ENCODE assay signal across 8 mouse cellular contexts in the genomic region with DNA sequence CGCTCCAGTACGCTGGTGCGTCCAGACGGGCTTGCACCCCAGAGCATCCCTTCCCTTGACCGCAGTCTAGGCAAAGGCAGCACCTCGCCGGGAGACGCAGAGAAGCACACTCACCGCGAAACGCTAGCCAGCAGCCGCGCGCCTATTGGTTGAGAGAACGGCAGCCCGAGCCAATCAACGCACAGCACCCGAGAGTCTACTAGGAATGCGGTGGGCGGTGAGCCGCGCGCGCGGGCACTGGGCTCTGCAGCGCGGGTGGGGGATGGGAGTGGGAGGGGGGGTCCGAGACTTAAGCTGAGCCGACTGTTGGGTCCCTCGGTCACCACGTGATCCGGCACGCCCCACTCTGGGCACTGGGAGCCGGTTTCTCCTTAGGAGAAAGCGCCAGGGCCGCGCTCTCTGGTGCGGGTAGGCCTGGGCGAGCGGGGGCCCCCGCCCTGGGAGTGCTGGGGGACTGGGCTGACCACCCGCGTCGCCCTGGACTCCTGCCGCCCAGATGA. TPM values are rescaled to one million over a fixed set of nuclear protein-coding genes. Genes with fewer than 3 reads are reported as not detected.
DNase-seq lines count a peak whose midpoint lies in the region; ATAC-seq and TF ChIP-seq lines count a peak whose summit lies in the region.

No protein-coding gene starts in this region.

- H3K4me1 ChIP-seq in E14TG2a.4 (replicated peaks; ENCODE audit: low read depth, low read length) = peaks cover 52% of the 10 kb centered on the region
- peaks cover 38% of the 10 kb centered on the region for H3K4me1 ChIP-seq in forebrain, embryonic 11.5 days (replicated peaks; ENCODE audit: control insufficient read depth, insufficient read depth, low read length)
- peaks cover 48% of the 10 kb centered on the region for H3K4me1 ChIP-seq in heart, embryonic 16.5 days (ENCODE audit: control insufficient read depth, insufficient read depth, low read length)
- peaks cover 59% of the 10 kb centered on the region for H3K4me1 ChIP-seq in liver, embryonic 13.5 days (replicated peaks)
- peaks cover 45% of the 10 kb centered on the region for H3K4me1 ChIP-seq in neural tube, embryonic 12.5 days
- peaks cover 3% of the 10 kb centered on the region; the same call in 1 of the 2 replicates for H3K4me1 ChIP-seq in stomach, postnatal 0 days (replicated peaks; ENCODE audit: control insufficient read depth, insufficient read depth)

- H3K27ac ChIP-seq in forebrain, embryonic 11.5 days (ENCODE audit: low read depth, low read length) = peak overlapping the region; percentile 86
- peak overlapping the region; percentile 92 for H3K27ac ChIP-seq in heart, embryonic 16.5 days (ENCODE audit: low read length)
- peak overlapping the region; percentile 78 for H3K27ac ChIP-seq in liver, embryonic 13.5 days
- H3K27ac ChIP-seq in neural tube, embryonic 12.5 days = peak overlapping the region; percentile 78
- peak overlapping the region; percentile 82 for H3K27ac ChIP-seq in stomach, postnatal 0 days (replicated peaks)

- no peak for TF ChIP-seq EP300 in stomach, postnatal 0 days (optimal IDR thresholded peaks at IDR 0.05)

- 2% methylated on average over 45 of the region's 45 CpGs for WGBS in forebrain, embryonic 11.5 days
- WGBS in heart, embryonic 16.5 days = under 1% methylated on average over 44 of the region's 45 CpGs
- 3% methylated on average over 45 of the region's 45 CpGs for WGBS in liver, embryonic 13.5 days (ENCODE audit: insufficient replicate concordance)
- WGBS in neural tube, embryonic 12.5 days = under 1% methylated on average over 45 of the region's 45 CpGs
- 6% methylated on average over 44 of the region's 45 CpGs for WGBS in stomach, postnatal 0 days

- TF ChIP-seq CTCF in E14TG2a.4 (conservative IDR thresholded peaks at IDR 0.05; ENCODE audit: low read length) = no peak
- no peak for TF ChIP-seq CTCF in stomach, postnatal 0 days (IDR thresholded peaks at IDR 0.05; ENCODE audit: low read depth)

- peaks cover 36% of the 10 kb centered on the region for H3K27me3 ChIP-seq in E14TG2a.4 (ENCODE audit: insufficient read depth, low read length)
- peaks cover 7% of the 10 kb centered on the region for H3K27me3 ChIP-seq in forebrain, embryonic 11.5 days (ENCODE audit: control insufficient read depth, insufficient read depth, low read length)
- H3K27me3 ChIP-seq in heart, embryonic 16.5 days (ENCODE audit: control insufficient read depth, insufficient read depth, low read length) = no peaks in the 10 kb centered on the region
- peaks cover 31% of the 10 kb centered on the region for H3K27me3 ChIP-seq in liver, embryonic 13.5 days
- peaks cover 17% of the 10 kb centered on the region for H3K27me3 ChIP-seq in neural tube, embryonic 12.5 days (replicated peaks)
- H3K27me3 ChIP-seq in stomach, postnatal 0 days (ENCODE audit: control insufficient read depth, insufficient read depth, low read length) = no peaks in the 10 kb centered on the region

- peak; percentile 91 for ATAC-seq in forebrain, embryonic 11.5 days (replicated peaks; ENCODE audit: low FRiP score)
- peak; percentile 93 for ATAC-seq in heart, embryonic 16.5 days (replicated peaks; ENCODE audit: extremely low read depth, insufficient read depth, low FRiP score)
- ATAC-seq in liver, embryonic 13.5 days (ENCODE audit: low read depth) = peak; percentile 84
- peak; percentile 91 for ATAC-seq in neural tube, embryonic 12.5 days (ENCODE audit: low FRiP score, low read depth)
- peak; percentile 83 for ATAC-seq in stomach, postnatal 0 days (ENCODE audit: low FRiP score, low TSS enrichment)

- peak overlapping the region; percentile 77 for H3K4me2 ChIP-seq in forebrain, embryonic 11.5 days (ENCODE audit: low read depth, low read length, severe bottlenecking)
- peak overlapping the region; percentile 94 for H3K4me2 ChIP-seq in heart, embryonic 16.5 days (ENCODE audit: low read depth, low read length)
- H3K4me2 ChIP-seq in liver, embryonic 13.5 days = peak overlapping the region; percentile 93
- peak overlapping the region; percentile 73 for H3K4me2 ChIP-seq in neural tube, embryonic 12.5 days (replicated peaks)
- peak overlapping the region; percentile 72 for H3K4me2 ChIP-seq in stomach, postnatal 0 days (replicated peaks; ENCODE audit: low read depth)

- DNase-seq in c-Kit-positive CD71-positive TER-119-negative erythroid progenitor cells, embryonic 14.5 days (ENCODE audit: low read depth) = peak; percentile 83
- DNase-seq in forebrain, embryonic 11.5 days (ENCODE audit: low spot score) = peak; percentile 99
- peak; percentile 95 to 97 for DNase-seq in kidney, postnatal 25 days
- DNase-seq in liver, embryonic 13.5 days = peak; percentile 85
- peak; percentile 94 for DNase-seq in stomach, postnatal 0 days (ENCODE audit: low spot score)

- no peaks in the 10 kb centered on the region for H3K36me3 ChIP-seq in E14TG2a.4 (ENCODE audit: insufficient read depth, low read length)
- no peaks in the 10 kb centered on the region for H3K36me3 ChIP-seq in forebrain, embryonic 11.5 days (ENCODE audit: control insufficient read depth, insufficient read depth, low read length)
- no peaks in the 10 kb centered on the region for H3K36me3 ChIP-seq in heart, embryonic 16.5 days (ENCODE audit: control insufficient read depth, insufficient read depth)
- no peaks in the 10 kb centered on the region for H3K36me3 ChIP-seq in liver, embryonic 13.5 days
- H3K36me3 ChIP-seq in neural tube, embryonic 12.5 days = no peaks in the 10 kb centered on the region
- H3K36me3 ChIP-seq in stomach, postnatal 0 days (ENCODE audit: control insufficient read depth, insufficient read depth, low read length) = no peaks in the 10 kb centered on the region

- peak overlapping the region; percentile 80 for H3K9ac ChIP-seq in forebrain, embryonic 11.5 days (ENCODE audit: low read length)
- peak overlapping the region; percentile 84 for H3K9ac ChIP-seq in heart, embryonic 16.5 days (ENCODE audit: low read length)
- H3K9ac ChIP-seq in liver, embryonic 13.5 days = peak overlapping the region; percentile 82
- peak overlapping the region; percentile 61 for H3K9ac ChIP-seq in neural tube, embryonic 12.5 days
- peak overlapping the region; percentile 72 for H3K9ac ChIP-seq in stomach, postnatal 0 days (ENCODE audit: low read length)

- H3K9me3 ChIP-seq in E14TG2a.4 (ENCODE audit: low read length) = peaks cover 35% of the 10 kb centered on the region
- no peaks in the 10 kb centered on the region for H3K9me3 ChIP-seq in forebrain, embryonic 11.5 days (ENCODE audit: control insufficient read depth, low read length)
- no peaks in the 10 kb centered on the region for H3K9me3 ChIP-seq in heart, embryonic 16.5 days (replicated peaks; ENCODE audit: control insufficient read depth, low read length)
- H3K9me3 ChIP-seq in liver, embryonic 13.5 days (replicated peaks) = no peaks in the 10 kb centered on the region
- no peaks in the 10 kb centered on the region for H3K9me3 ChIP-seq in neural tube, embryonic 12.5 days
- H3K9me3 ChIP-seq in stomach, postnatal 0 days (ENCODE audit: control insufficient read depth, low read length) = no peaks in the 10 kb centered on the region

- peak overlapping the region; percentile 74 for H3K4me3 ChIP-seq in E14TG2a.4 (replicated peaks; ENCODE audit: low read length)
- H3K4me3 ChIP-seq in forebrain, embryonic 11.5 days (ENCODE audit: low read depth, low read length) = peak overlapping the region; percentile 37
- peak overlapping the region; percentile 61 for H3K4me3 ChIP-seq in heart, embryonic 16.5 days (ENCODE audit: low read length)
- H3K4me3 ChIP-seq in liver, embryonic 13.5 days (replicated peaks) = peak overlapping the region; percentile 63
- H3K4me3 ChIP-seq in neural tube, embryonic 12.5 days = peak overlapping the region; percentile 30
- peak overlapping the region; percentile 39 for H3K4me3 ChIP-seq in stomach, postnatal 0 days (ENCODE audit: low read depth, low read length)

RNA-seq across cellular contexts. Expression of a gene that starts 37.5 kb away (rescaled TPM):
- polyA plus RNA-seq in forebrain, embryonic 11.5 days (2014; fragmentation: Nextera tagmentation; extraction: Ambion mirVana) = 2,808 and 3,088 TPM in 2 replicates
- 1,134 and 1,179 TPM in 2 replicates for polyA plus RNA-seq in heart, embryonic 16.5 days (2015; fragmentation: Nextera tagmentation; extraction: Ambion mirVana)
- polyA plus RNA-seq in liver, embryonic 13.5 days (2015; fragmentation: Nextera tagmentation; extraction: Ambion mirVana) = 712 and 750 TPM in 2 replicates
- polyA plus RNA-seq in neural tube, embryonic 12.5 days (2016; fragmentation: Nextera tagmentation; extraction: Ambion mirVana) = 3,655 and 3,681 TPM in 2 replicates
- 2,268 and 2,377 TPM in 2 replicates for polyA plus RNA-seq in stomach, postnatal 0 days (2015; fragmentation: Nextera tagmentation; extraction: Ambion mirVana)

RNA-seq across cellular contexts. Expression of a gene that starts 50.5 kb away (rescaled TPM):
- polyA plus RNA-seq in forebrain, embryonic 11.5 days (2014; fragmentation: Nextera tagmentation; extraction: Ambion mirVana) = 1.0 TPM in 1 of 2 replicates, not detected in the other
- 0.71 and 0.91 TPM in 2 replicates for polyA plus RNA-seq in heart, embryonic 16.5 days (2015; fragmentation: Nextera tagmentation; extraction: Ambion mirVana)
- polyA plus RNA-seq in liver, embryonic 13.5 days (2015; fragmentation: Nextera tagmentation; extraction: Ambion mirVana) = not detected in 2 replicates
- polyA plus RNA-seq in neural tube, embryonic 12.5 days (2016; fragmentation: Nextera tagmentation; extraction: Ambion mirVana) = 1.1 and 1.6 TPM in 2 replicates
- 0.41 and 0.47 TPM in 2 replicates for polyA plus RNA-seq in stomach, postnatal 0 days (2015; fragmentation: Nextera tagmentation; extraction: Ambion mirVana)

Comparison
In these comparisons a context has a peak if more than half of its experiments do, and no peak if none do; other contexts are left out.
1. Peak in every context shown above with its lines: DNase-seq, ATAC-seq, H3K4me3 ChIP-seq and H3K27ac ChIP-seq.